Mouse (Mus musculus) liver, postnatal 0 days (tissue): ENCODE data around the gene Kremen1.

Experiments
- CTCF ChIP-seq: sonication (generic); IDR thresholded peaks from 2 replicates; pipeline ENCODE4 v1.5.1; 2016; ENCODE audit warnings: antibody characterized with exemption, low read depth
- EP300 ChIP-seq: IDR thresholded peaks from 2 replicates; pipeline ENCODE4 v1.6.1; 2016; ENCODE audit warnings: antibody characterized with exemption, low read depth, mild to moderate bottlenecking

GRCm38 (mm10) chr11:5255509-5256014, 5.8 kb downstream of the Kremen1 start:
- TF ChIP-seq CTCF = no peak
- TF ChIP-seq EP300 = no peak
